8 mouse cellular contexts compared by ENCODE assay signal in genomic region chr5:145116316-145116715, GRCm38 (mm10). TPM values are rescaled to one million over a fixed set of nuclear protein-coding genes. Genes with fewer than 3 reads are reported as not detected.
DNase-seq lines count a peak whose midpoint lies in the region; ATAC-seq lines count a peak whose summit lies in the region.

No protein-coding gene starts in this region.

- H3K9ac ChIP-seq in heart, embryonic 11.5 days (ENCODE audit: low read depth, low read length): no peak overlapping the region

- peaks cover 3% of the 10 kb centered on the region; the same call in 1 of the 2 replicates for H3K36me3 ChIP-seq in heart, embryonic 11.5 days (ENCODE audit: control insufficient read depth, insufficient read depth, low read length)

- H3K27ac ChIP-seq in heart, embryonic 11.5 days (ENCODE audit: low read depth, low read length): peak overlapping the region; percentile 58

- no peak overlapping the region for H3K4me3 ChIP-seq in heart, embryonic 11.5 days (ENCODE audit: low read depth, low read length)

- no peaks in the 10 kb centered on the region for H3K27me3 ChIP-seq in heart, embryonic 11.5 days (ENCODE audit: control insufficient read depth, insufficient read depth, low read length)

- peak overlapping the region; percentile 31 for H3K4me2 ChIP-seq in heart, embryonic 11.5 days

- 0 out of 2 replicates have a peak, but pooled peaks have one; percentile 29 for ATAC-seq in frontal cortex, adult (ENCODE audit: low TSS enrichment)
- no peak for ATAC-seq in heart, embryonic 11.5 days (replicated peaks; ENCODE audit: insufficient number of reproducible peaks, low FRiP score, low TSS enrichment)
- ATAC-seq in megakaryocyte progenitor cell, adult 5-6 weeks (replicated peaks; ENCODE audit: poor library complexity): peak; percentile 56

- DNase-seq in frontal cortex, adult 2 months (ENCODE audit: extremely low spot score in 1 of 2, low spot score in 1 of 2): no peak
- peak; percentile 83 for DNase-seq in adrenal gland, postnatal 14 days
- DNase-seq in kidney, postnatal 36 days: peak; percentile 73 to 89
- DNase-seq in yolk sac, embryonic 10.5 days (ENCODE audit: low spot score): peak; percentile 52
- DNase-seq in right cerebral cortex, postnatal 10 days (ENCODE audit: low spot score in 2 of 2): no peak

- H3K4me1 ChIP-seq in heart, embryonic 11.5 days (ENCODE audit: control insufficient read depth, insufficient read depth, low read length): peaks cover 15% of the 10 kb centered on the region

- H3K9me3 ChIP-seq in heart, embryonic 11.5 days (replicated peaks; ENCODE audit: control insufficient read depth, low read length): no peaks in the 10 kb centered on the region

- WGBS in heart, embryonic 11.5 days (ENCODE audit: insufficient replicate concordance): 40% methylated on average over 4 of the region's 4 CpGs

RNA-seq across cellular contexts. Expression of gene Arpc1b, which starts 2.3 kb away (rescaled TPM):
- polyA plus RNA-seq in frontal cortex, adult 2 months (2012; rRNA removed): 71.6 and 73.6 TPM in 2 replicates
- 205 and 257 TPM in 2 replicates for total RNA-seq in adrenal gland, postnatal 14 days (2021)
- 95.4 and 127 TPM in 2 replicates for polyA plus RNA-seq in heart, embryonic 11.5 days (2014; fragmentation: Nextera tagmentation; extraction: Ambion mirVana)
- total RNA-seq in megakaryocyte progenitor cell, adult 5-6 weeks (2015): 252 and 253 TPM in 2 replicates
- total RNA-seq in megakaryocyte progenitor cell, adult 5-6 weeks (2017): 169 and 205 TPM in 2 replicates

RNA-seq across cellular contexts. Expression of gene Pdap1, which starts 23.7 kb away (rescaled TPM):
- 97.9 and 101 TPM in 2 replicates for polyA plus RNA-seq in frontal cortex, adult 2 months (2012; rRNA removed)
- 101 and 108 TPM in 2 replicates for total RNA-seq in adrenal gland, postnatal 14 days (2021)
- 76.5 and 92.4 TPM in 2 replicates for polyA plus RNA-seq in heart, embryonic 11.5 days (2014; fragmentation: Nextera tagmentation; extraction: Ambion mirVana)
- 61.3 and 66.9 TPM in 2 replicates for total RNA-seq in megakaryocyte progenitor cell, adult 5-6 weeks (2015)
- 152 and 264 TPM in 2 replicates for total RNA-seq in megakaryocyte progenitor cell, adult 5-6 weeks (2017)

RNA-seq across cellular contexts. Expression of gene Bud31, which starts 23.8 kb away (rescaled TPM):
- polyA plus RNA-seq in frontal cortex, adult 2 months (2012; rRNA removed): 92.0 and 93.3 TPM in 2 replicates
- total RNA-seq in adrenal gland, postnatal 14 days (2021): 106 and 112 TPM in 2 replicates
- 172 and 179 TPM in 2 replicates for polyA plus RNA-seq in heart, embryonic 11.5 days (2014; fragmentation: Nextera tagmentation; extraction: Ambion mirVana)
- 164 and 217 TPM in 2 replicates for total RNA-seq in megakaryocyte progenitor cell, adult 5-6 weeks (2015)
- total RNA-seq in megakaryocyte progenitor cell, adult 5-6 weeks (2017): 218 and 231 TPM in 2 replicates

RNA-seq across cellular contexts. Expression of gene Kpna7, which starts 32.5 kb away (rescaled TPM):
- polyA plus RNA-seq in frontal cortex, adult 2 months (2012; rRNA removed): not detected in 2 replicates
- not detected in 2 replicates for total RNA-seq in adrenal gland, postnatal 14 days (2021)
- not detected in 2 replicates for polyA plus RNA-seq in heart, embryonic 11.5 days (2014; fragmentation: Nextera tagmentation; extraction: Ambion mirVana)
- total RNA-seq in megakaryocyte progenitor cell, adult 5-6 weeks (2015): not detected in 2 replicates
- total RNA-seq in megakaryocyte progenitor cell, adult 5-6 weeks (2017): not detected in 2 replicates

RNA-seq across cellular contexts. Expression of gene Arpc1a, which starts 32.7 kb away (rescaled TPM):
- 210 and 216 TPM in 2 replicates for polyA plus RNA-seq in frontal cortex, adult 2 months (2012; rRNA removed)
- 101 and 105 TPM in 2 replicates for total RNA-seq in adrenal gland, postnatal 14 days (2021)
- 112 and 115 TPM in 2 replicates for polyA plus RNA-seq in heart, embryonic 11.5 days (2014; fragmentation: Nextera tagmentation; extraction: Ambion mirVana)
- total RNA-seq in megakaryocyte progenitor cell, adult 5-6 weeks (2015): 72.3 and 79.9 TPM in 2 replicates
- total RNA-seq in megakaryocyte progenitor cell, adult 5-6 weeks (2017): 47.7 and 51.2 TPM in 2 replicates

Comparison
In these comparisons a context has a peak if more than half of its experiments do, and no peak if none do; other contexts are left out.
1. DNase-seq: peak in adrenal gland, postnatal 14 days (single experiment), kidney, postnatal 36 days (2 of 2) and yolk sac, embryonic 10.5 days (single experiment); none in frontal cortex, adult 2 months (0 of 2) and right cerebral cortex, postnatal 10 days (0 of 2).